Mouse (Mus musculus) gastrocnemius, postnatal 4 days (tissue): ENCODE data around the gene Cacna1d. TPM values are rescaled to one million over a fixed set of nuclear protein-coding genes. Genes with fewer than 3 reads are reported as not detected.

Source experiments
- DNase-seq, 2 experiments: peaks; one replicate each; pipeline ENCODE4 v3.0.0; 2021 to 2022; ENCODE audit warnings: low spot score in 2 of 2, mixed read lengths in 2 of 2
- total RNA-seq, 2 experiments: library from RNA; stranded (reverse); gene quantifications; 2 replicates each; pipeline ENCODE4 v1.2.3; 2021

The Cacna1d gene
- total RNA-seq, 2 experiments from 2014 or later, result 2.5 TPM

DNA sequence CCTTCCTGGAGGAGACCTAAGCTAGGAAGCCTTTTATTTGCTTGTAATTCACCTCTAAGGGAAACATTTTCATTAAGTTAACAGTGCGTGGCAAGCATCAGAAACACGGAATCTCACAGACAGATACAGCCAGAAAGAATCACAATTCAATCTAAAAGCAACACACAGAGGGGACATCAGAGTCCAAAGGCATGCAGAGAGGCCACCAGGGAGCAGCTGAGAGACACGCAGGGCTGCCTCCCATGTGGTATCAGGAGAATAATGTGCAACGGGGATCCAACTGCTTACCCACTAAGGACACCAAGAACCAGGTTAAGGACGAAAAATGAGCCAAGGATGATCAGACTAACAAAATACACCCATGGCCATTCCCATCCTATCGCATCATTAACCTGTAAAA lies 320.2 kb downstream of the Cacna1d start:
- no peak for DNase-seq

DNA sequence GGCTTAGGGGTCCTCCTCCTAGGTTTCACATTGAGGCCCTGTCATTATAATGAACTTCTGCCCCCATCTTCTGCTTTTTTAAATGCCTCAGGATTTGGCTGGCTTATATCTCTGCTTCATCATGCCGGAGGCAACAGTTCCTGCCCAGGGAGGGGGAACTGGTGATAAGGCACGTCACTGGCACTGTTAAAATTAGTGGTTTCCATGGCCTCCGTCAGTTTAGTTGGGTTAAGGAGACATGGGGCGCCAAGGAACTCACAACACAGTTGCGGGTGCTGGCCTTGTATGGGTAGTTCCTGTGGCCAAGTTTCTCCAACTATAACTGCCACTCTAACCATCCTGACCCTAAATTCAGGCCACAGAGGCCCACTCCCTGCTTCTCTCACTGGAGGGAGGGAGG lies 321.8 kb downstream of the Cacna1d start:
- DNase-seq, result no peak

DNA sequence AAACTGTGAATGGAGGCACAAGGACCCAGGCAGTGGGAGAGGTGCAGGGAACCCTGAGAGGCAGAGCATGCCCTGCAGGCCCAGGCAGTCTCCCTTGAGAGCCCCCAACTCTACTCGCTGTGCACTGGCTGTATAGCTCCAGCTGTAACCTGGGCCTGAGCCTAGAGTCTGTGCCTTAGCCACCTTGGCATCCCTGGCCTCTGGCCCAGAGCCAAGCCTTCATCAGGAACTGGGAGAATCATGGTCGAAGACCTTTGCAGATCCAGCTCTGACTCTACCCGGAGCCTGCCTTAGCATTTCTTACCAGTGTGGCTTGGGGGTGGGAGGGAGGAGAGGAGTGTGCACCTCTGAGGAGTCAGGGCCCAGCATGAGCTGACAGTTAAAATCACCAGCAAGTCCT lies 322.4 kb downstream of the Cacna1d start:
- no peak for DNase-seq

DNA sequence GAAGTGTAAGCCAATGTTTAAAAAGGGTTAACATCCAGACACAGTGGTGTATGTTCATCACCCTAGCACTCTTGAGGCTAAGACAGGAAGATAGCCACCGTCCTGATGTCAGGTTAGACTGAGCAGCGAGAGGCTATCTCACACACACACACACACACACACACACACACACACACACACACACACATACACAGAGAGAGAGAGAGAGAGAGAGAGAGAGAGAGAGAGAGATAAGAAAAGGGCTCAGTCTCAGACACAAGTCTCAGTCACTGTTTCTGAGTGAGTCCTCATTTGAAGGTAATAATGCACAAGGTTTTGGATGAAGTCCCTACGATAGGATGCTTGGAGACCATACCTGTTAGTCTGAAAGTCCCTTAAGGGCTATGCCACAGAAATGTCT lies 322.9 kb downstream of the Cacna1d start:
- DNase-seq, result no peak

DNA sequence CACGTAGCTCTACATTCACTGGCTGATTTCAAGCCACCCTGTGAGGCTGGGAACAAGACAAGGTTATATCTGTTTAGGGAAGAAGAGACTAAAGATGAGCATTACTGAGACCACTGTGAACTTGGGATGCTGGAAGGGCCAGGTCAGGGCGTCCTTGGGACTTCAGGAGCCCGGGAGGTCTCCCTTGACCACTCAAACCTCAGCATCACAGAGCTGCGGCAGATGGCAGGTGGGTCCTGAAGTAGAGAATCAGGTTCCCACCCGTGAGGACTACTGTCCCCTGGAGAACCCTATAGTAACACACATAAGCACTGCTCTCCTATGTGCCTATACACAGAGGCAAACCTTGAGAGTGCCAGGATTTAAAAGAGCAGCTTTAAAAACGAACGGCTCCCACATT lies 323.6 kb downstream of the Cacna1d start:
- no peak for DNase-seq

DNA sequence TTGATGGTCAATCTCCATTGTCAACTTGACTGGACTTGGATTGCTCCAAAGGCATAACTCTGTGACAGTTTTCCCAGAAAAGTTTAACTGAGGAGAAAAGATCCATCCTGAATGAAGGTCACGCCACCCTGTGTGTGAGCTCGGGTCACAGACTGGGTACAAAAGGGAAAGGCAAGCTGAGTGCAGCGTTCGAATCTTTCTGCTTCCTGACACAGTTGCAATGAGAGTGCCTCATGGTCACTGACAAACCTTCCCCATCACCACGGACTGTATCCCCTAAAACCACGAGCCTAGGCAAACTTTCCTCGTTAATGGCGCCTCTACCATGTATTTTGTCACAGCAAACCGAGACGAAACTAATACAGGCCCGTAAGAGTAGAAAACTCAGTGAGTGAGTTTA lies 325.2 kb downstream of the Cacna1d start:
- no peak for DNase-seq

DNA sequence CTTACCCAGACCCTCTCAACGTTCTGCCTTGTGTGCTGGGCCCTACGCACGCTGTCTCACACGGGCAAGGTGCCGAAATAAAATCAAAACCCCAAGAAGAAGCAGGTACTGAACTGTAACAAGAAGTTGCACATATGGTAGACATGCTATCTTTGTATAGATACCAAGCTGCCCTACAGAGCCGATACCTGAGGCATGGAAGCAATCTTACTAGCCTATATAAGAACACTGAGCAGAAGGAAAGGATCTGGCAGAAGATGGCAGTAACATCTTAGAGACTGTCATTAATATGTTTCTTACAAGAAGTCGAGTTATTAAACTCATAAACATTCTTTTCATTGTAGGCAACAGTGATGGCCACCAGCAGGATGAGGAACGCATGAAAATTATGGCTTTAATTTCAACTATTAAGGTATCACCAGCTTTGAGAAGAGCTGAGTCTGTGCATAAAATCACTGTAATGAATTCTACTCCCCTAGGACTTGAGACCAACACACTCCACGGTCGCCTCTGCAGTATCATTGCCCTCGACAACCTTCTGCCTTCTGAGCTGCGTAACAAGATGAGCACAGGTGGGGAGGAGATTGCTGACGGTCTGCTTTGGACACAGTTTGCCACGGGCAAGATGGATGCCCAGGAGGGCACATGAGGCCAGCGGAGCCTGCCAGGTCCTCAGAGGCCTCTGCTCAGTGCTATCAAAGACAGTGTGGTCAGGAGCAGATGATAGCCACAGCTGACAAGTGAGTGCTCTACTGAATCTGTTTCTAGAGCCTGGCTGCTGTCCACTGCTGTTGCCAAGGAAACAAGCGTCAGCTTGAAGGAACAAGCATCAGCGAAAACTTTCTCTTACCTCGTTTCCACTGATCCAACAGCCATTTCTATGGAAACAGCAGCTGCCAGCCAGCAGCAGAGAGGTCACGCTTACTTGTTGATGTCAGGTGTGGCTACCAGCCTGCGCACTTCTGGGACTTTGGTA lies 327.2 kb downstream of the Cacna1d start:
- DNase-seq, result no peak

DNA sequence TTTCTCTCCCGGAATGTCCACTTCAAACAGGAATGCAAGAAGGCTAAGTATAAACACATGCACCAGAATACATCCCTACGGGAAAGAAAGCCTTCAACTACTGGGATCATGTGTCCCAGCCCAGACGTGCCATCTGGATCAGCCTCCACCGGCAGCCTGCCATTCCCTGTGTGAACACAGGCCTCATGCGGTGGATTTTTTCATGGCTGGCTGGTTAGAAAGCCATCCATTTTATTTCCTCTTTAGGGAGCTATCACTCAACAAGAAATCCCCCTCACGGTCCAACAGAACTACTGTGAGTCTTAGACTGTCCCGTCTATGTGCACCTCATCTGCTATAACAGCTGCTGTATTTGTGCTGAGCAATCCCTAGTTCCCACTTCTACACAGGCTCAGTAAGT lies 343.5 kb downstream of the Cacna1d start:
- DNase-seq, result peak in 1 of 2 experiments; percentile 65

DNA sequence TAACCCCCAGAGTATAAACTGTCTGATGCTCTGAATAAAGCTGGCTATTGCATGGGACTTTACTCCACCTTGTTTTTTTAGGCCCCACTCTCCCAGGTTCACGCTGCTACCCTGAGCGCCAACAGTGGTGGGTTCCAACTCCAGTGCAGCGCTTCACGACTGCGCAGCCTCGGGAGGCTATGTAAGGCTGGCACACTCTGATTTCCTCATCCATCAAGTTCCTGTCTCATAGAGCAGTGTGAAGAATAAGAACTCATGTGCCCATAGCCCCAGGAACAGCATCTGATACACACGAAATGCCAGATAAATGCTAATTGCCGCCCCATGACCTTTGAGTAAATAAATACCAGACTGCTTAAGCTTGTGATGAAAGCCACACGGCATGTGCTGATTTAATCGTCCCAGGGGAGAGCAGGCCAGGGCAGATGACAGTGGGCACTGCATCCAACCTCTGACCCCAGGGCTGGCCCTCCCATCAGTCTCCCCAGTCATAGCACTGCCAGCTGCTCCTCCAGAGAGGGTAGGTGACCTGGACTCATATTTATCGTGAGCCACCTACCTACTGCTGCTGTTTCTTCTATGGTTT lies 352.8 kb downstream of the Cacna1d start:
- no peak for DNase-seq

DNA sequence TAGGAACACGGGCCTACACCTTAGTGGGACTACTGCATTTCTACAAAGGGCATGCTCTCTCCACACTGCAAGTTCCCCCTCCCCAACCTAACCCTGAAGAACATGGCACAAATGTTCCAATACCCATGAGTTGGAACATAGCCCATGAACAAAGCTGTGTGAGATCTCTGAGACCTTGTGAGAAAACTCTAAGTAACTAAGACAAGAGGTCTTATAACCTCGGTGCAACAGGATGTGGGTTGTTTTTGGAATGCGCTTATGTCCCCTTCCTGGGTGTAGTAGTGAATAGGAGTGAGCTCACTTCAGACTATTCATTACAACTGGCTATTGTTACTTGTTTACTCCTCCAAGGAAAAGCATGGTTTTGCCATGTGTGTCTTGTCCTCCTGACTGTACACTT lies 353.3 kb downstream of the Cacna1d start:
- no peak for DNase-seq

DNA sequence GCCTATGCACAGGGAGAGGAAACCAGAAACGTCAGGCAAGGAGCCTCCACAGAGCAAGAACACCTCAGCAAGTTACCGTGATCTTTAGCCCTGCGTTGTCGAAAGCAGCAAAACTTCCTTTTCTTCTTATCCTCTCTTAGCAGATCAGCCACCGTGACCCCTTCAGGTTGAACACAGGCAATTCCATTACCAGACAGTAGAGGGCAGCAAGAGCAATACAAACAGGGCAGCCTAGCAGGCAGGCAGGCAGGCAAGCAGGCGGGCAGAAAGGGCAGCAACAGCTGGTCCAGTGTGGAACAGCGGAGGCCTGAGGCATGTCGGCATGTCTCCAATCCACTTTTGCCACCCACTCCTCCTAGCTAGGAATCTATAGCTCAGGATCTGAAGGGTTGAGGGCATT lies 354.3 kb downstream of the Cacna1d start:
- peak; percentile 64 to 80 for DNase-seq

DNA sequence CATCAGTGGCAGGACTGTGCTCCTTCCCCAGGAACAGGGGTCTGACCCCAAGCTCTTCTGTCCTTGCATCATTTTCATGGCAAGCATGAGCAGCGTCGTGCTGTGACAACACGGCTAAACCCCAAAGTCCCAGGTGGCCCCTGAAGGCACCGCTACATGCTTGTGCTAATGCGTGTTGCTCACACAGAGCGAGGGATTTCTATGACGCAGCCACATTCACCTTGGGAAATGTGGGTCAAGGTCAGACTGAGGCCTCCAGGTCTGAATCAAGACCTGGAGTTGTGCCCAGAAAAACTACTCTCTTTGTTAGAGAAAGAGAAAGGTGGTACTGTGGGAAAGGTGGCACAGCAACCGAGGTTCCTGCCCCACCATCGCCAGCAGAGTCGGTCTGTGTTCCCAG lies 355.9 kb downstream of the Cacna1d start:
- no peak for DNase-seq

DNA sequence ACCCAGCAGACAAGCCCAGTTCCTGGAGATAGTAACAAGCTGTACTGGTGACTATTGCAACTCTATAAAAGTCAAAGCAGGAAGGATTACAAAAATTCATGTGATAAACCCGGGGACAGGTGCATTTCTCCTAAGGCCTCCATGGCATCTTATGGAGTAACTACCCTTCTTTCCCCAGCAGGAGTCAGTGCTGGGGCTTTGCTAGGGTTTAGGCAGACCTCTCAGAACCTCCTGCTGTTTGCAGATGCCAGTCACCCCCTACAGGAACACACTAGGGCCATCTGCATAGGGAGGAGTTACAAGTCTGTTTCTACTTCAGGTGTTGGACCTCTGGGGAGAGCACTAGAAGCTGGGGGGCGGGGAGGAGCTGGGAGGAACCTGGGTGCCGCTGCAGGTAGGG lies 357.6 kb downstream of the Cacna1d start:
- no peak for DNase-seq

DNA sequence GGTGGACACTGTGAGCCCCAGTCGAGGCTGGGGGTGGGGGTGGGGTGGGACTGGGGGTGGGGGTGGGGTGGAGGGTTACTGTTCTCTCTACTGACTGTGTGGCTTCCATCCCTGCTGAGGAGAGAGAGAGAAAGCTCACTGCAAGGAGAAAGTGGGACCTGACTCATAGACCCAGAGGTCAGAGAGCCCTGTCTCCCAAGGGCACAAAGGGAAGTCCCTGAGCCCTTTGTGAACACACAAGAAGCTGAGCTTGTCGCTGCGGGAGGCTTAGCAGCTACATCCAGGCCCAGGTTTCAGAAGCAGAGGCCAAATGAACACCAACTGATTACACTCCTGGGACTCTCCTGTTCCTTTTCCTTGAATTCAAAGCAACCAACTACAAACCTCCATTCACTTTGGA lies 360.0 kb downstream of the Cacna1d start:
- DNase-seq, result no peak

DNA sequence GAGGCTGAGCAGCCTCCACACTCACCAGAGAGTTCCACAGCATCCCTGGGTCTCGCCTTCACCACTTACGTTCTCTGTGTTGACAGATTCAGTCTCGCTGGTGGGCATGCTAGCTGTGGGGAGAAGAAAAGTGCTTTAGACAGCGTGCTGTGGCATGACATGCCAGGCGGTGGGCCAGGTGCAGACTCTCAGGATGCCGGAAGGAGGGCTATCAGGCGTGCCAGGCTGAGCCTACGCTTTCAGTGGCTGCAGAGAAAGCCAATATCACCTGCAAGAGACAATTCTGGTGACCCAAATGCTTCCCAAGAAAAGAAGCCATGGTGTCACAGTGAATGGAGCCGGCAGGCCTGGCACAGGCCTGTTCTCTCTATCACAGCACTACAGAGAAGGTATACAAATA lies 361.2 kb downstream of the Cacna1d start:
- no peak for DNase-seq

DNA sequence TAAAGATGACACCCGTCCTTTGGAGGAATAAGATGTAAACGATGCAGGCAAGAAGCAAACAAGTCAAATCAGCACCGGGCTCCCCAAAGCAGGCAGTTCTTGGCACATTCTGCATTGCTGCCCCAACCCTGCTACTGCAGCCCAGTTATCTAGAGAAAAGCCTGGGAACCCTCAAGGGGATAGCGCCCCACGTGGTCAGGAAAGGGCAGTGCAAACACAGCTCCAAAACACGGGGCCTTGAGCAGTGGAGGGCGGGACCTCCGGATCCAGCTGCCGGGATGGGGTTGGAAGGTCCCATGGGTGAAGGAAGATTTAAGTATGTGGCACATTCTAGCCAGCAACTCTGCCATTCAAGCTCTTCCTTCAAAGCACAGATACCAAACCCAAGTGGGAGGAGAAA lies 361.9 kb downstream of the Cacna1d start:
- peak in 1 of 2 experiments; percentile 26 for DNase-seq

DNA sequence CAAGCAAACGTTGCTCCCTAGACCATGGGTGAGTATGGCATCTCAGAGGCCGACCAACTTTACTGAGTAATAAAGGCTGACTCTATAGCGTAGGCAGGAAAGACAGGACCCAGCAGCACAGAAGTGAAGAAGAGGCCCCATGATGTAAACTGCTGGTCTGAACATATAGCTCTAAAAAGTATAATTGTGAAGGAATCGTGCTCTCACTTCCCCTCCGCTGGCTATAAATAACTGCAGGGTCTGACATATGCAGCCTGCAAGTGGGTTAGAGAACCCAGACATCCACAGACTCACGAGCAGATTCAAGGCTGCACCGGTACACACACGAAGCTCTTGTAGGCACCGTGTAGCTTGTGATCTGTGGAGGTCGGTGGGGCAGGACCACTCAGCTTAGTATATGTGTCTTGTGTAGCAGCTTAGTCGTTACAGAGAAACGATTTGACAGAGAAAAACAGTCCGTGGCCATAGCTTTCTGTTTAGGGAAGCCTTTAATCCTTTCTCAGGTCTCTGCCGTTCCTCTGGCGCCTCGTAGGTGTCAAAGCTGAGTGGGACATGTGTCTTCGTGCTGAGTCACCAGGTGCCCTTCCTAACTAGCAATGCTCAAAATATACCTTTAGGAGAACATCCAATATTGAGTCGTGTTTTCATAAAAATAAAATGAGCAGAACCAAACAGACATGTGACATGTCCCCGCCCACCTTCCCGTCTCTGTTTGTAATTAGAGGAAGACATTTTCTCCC lies 366.1 kb downstream of the Cacna1d start:
- DNase-seq, result no peak

DNA sequence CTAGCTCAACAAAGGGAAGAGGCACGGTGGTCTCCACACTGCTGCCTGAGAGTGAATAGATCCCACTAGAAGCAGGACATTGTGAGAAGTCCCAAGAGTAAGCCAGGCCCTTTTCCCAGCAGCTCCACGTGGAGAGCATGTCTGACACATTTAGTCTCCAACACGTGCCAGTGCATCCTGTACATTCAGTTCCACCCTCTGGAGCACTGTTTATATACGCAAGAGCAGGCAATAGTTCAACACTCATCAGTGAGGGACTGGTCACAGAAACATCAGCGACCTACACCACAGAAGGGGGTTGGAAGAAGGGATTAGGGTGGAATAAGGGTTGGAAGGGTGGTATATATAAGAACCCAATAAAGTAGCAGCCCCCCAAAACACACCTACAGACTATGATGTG lies 371.2 kb downstream of the Cacna1d start:
- DNase-seq, result no peak

DNA sequence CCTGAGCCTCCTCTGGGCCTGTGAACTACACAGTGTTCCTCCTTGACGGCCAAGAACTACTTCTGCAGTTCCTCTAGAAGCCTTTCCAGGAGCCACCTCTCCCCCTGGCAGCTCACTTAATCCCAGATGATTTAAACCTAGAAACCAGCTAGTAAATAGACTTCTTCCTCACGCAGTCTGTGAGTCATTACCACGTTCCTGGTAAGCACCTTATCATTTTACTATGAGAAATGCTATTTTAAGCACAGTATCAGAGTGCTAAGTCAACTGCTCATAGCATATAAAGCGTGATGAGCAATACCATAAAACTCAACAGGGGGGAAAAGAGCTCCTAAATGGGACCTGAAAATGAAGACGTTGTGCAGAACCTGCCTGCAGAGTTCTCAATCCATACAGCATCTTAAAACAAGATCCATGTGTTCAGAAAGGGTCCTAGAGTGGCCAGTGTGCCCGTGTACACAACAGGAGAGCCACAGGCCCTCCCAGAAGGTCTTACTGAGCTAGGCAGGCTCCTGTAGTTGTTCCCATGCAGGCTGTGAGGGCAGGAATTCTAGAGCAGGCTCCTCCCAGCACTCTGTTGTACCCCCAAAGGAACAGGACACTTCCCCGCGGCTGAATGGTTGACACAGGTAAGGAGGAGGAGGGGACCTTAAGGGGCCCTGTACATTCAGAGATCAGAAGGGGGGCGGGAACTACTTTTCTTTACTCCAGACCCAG lies 377.7 kb downstream of the Cacna1d start:
- DNase-seq, result no peak

DNA sequence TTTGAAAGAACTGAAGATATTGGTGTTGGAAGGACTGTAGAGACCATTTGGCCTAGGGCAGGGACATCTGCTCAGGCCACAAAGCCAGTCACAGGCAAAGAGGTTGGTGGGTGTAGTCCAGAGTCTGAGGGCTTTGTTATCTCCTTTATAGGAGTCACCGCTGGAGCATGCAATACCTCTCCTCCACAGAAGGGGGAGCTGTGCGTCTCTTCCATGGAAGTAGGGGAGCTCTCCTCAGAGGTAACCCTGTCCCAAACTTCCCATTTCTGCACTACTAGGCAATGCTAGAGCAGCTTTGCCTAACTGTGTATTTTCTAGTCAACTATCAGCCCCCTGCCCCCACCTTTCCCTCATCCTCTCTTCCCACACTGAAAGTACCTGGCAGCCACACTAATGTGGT lies 382.2 kb downstream of the Cacna1d start:
- DNase-seq, result no peak

DNA sequence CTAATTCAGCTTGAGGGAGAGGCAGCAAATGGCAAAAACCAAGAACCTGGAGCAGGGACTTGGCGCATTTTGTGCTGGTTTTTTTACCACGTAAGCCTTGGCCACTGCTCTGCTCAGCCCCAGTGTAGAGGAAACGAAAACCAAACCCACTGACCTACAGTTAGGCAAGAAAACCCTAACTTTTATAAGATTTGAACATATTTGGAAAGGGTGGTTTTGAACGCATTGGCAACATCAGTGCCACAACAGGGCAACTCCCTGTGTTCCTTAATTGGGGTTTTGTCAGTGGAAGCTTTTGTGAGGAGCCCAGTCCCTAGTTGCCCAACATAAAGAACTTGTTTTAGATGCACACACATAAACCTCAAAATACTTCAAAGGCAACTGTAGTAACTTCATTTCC lies 384.7 kb downstream of the Cacna1d start:
- DNase-seq, result no peak
